Mouse (Mus musculus): ENCODE results near the gene Slc12a3.

DNA sequence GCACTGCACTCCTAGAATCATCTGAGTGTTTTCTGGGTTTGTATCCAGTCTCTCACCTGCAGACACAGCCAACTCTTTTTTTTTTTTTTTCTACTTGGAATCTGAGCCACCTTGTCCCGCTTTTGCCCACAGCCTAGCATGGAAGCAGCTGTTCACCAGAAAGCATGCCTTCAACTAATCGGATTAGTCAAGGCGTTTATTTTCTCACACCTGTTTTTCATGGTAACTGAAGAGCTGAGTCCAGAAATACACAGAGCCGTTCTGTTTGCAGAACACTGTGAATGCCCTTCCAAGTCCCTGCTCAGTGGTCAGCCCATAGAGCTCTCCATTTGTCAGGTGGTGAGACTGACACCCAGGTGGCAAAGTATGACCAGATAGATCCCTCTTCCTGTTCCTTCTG lies 6.9 kb upstream of the Slc12a3 start:
- no peak for TF ChIP-seq CTCF (IDR thresholded peaks at IDR 0.05; ENCODE audit: low read depth, low read length)
- TF ChIP-seq POLR2AphosphoS5 (IDR thresholded peaks at IDR 0.05; ENCODE audit: insufficient replicate concordance, low read depth, low read length) = no peak
- no peak for TF ChIP-seq TAL1 (conservative IDR thresholded peaks at IDR 0.05; ENCODE audit: low read depth, low read length)
- TF ChIP-seq GATA1 (IDR thresholded peaks at IDR 0.05; ENCODE audit: borderline replicate concordance, low read length) = no peak
- no peak for TF ChIP-seq GATA2 (IDR thresholded peaks at IDR 0.05; ENCODE audit: borderline replicate concordance, low read depth, low read length)

Data from G1E (cell line).